Mouse (Mus musculus) telencephalon, adult 2 months (tissue): Measurements from ENCODE around the gene 0610040J01Rik.
"Not testable (repeated sequence)": the region's sequence is repeated elsewhere in the genome, so short reads cannot be mapped to it uniquely, and the experiment has no call there.

ENCODE experiments used
- DNase-seq: peaks from one replicate; pipeline ENCODE4 v3.0.0-alpha.2; 2011; ENCODE audit warnings: low read depth, low spot score

0610040J01Rik gene

GRCm38 (mm10) chr5:63828380-63829185, 16.4 kb downstream of the 0610040J01Rik start:
- DNase-seq, result no peak

GRCm38 (mm10) chr5:63831054-63831453, 18.9 kb downstream of the 0610040J01Rik start:
- no peak for DNase-seq

GRCm38 (mm10) chr5:63833955-63834354, 21.8 kb downstream of the 0610040J01Rik start:
- no peak for DNase-seq

GRCm38 (mm10) chr5:63834435-63834834, 22.3 kb downstream of the 0610040J01Rik start:
- DNase-seq, result no peak

- DNase-seq, result no peak
Measured at GRCm38 (mm10) chr5:63837115-63837514, 25.0 kb downstream of the 0610040J01Rik start.

- DNase-seq, result no peak
Measured at GRCm38 (mm10) chr5:63837851-63838250, 25.7 kb downstream of the 0610040J01Rik start.

GRCm38 (mm10) chr5:63839801-63840416, 27.7 kb downstream of the 0610040J01Rik start:
- DNase-seq, result no peak

- no peak for DNase-seq
Measured at GRCm38 (mm10) chr5:63847080-63847479, 34.9 kb downstream of the 0610040J01Rik start.

- no peak for DNase-seq
Measured at GRCm38 (mm10) chr5:63847541-63848226, 35.5 kb downstream of the 0610040J01Rik start.

- no peak for DNase-seq
Measured at GRCm38 (mm10) chr5:63858901-63859300, 46.7 kb downstream of the 0610040J01Rik start.

- no peak for DNase-seq
Measured at GRCm38 (mm10) chr5:63867421-63867820, 55.3 kb downstream of the 0610040J01Rik start.

- peak; percentile 69 for DNase-seq
Measured at GRCm38 (mm10) chr5:63872176-63872932, 60.2 kb downstream of the 0610040J01Rik start.

- DNase-seq, result no peak
Measured at GRCm38 (mm10) chr5:63874880-63875279, 62.7 kb downstream of the 0610040J01Rik start.

GRCm38 (mm10) chr5:63876081-63876480, 63.9 kb downstream of the 0610040J01Rik start:
- no peak for DNase-seq

GRCm38 (mm10) chr5:63879026-63879425, 66.9 kb downstream of the 0610040J01Rik start:
- DNase-seq, result no peak

GRCm38 (mm10) chr5:63886292-63886691, 74.1 kb downstream of the 0610040J01Rik start:
- DNase-seq, result no peak

- no peak for DNase-seq
Measured at GRCm38 (mm10) chr5:63886709-63887108, 74.5 kb downstream of the 0610040J01Rik start.

- no peak for DNase-seq
Measured at GRCm38 (mm10) chr5:63887111-63887510, 74.9 kb downstream of the 0610040J01Rik start.

- DNase-seq, result no peak
Measured at GRCm38 (mm10) chr5:63891241-63891640, 79.1 kb downstream of the 0610040J01Rik start.

- DNase-seq, result no peak
Measured at GRCm38 (mm10) chr5:63891912-63892311, 79.7 kb downstream of the 0610040J01Rik start.

- not testable (repeated sequence) for DNase-seq
Measured at GRCm38 (mm10) chr5:63897001-63897819, 85.0 kb downstream of the 0610040J01Rik start.
